Mouse (Mus musculus): ENCODE results near the gene Mkrn1. TPM values are rescaled to one million over a fixed set of nuclear protein-coding genes. Genes with fewer than 3 reads are reported as not detected.

The Mkrn1 gene
- polyA plus RNA-seq, 1 experiment = 34.7 TPM

Other genes starting within 250 kb of the Mkrn1 start
- 2.8 TPM for gene Kdm7a, start 213.7 kb downstream of the Mkrn1 start, polyA plus RNA-seq (2012; fragmentation: generic; extraction: Trizol)
- gene Slc37a3, start 42.8 kb downstream of the Mkrn1 start, polyA plus RNA-seq (2012; fragmentation: generic; extraction: Trizol) = 18.3 TPM
- gene Rab19, start 39.3 kb downstream of the Mkrn1 start, polyA plus RNA-seq (2012; fragmentation: generic; extraction: Trizol) = not detected
- 8.4 TPM for gene Dennd2a, start 137.4 kb upstream of the Mkrn1 start, polyA plus RNA-seq (2012; fragmentation: generic; extraction: Trizol)
- gene Adck2, start 153.4 kb upstream of the Mkrn1 start, polyA plus RNA-seq (2012; fragmentation: generic; extraction: Trizol) = 11.0 TPM
- 0.22 TPM for gene Gm42420, start 165.3 kb upstream of the Mkrn1 start, polyA plus RNA-seq (2012; fragmentation: generic; extraction: Trizol)
- gene Ndufb2, start 172.1 kb upstream of the Mkrn1 start, polyA plus RNA-seq (2012; fragmentation: generic; extraction: Trizol) = 267 TPM